Mouse (Mus musculus) CH12.LX (cell line): ENCODE data around the gene Tk1.

Experiments
- CTCF ChIP-seq, 2 experiments: IDR thresholded peaks in 1 of 2; conservative IDR thresholded peaks in 1 of 2; 2 replicates each; pipeline ENCODE4 v1.5.1; 2011 to 2012; ENCODE audit warnings: low read depth in 2 of 2, low read length in 2 of 2, improper control_type of control experiment in 1 of 2, inconsistent platforms in 1 of 2, mild to moderate bottlenecking in 1 of 2, moderate library complexity in 1 of 2
- POLR2A ChIP-seq: IDR thresholded peaks from 2 replicates; pipeline ENCODE4 v1.6.1; 2011; ENCODE audit warnings: low read depth, mild to moderate bottlenecking, improper control_type of control experiment, low read length
- POLR2AphosphoS2 ChIP-seq: IDR thresholded peaks from 2 replicates; pipeline ENCODE4 v1.6.1; 2011; ENCODE audit warnings: low read depth, low read length, improper control_type of control experiment
- SIN3A ChIP-seq: IDR thresholded peaks from 2 replicates; pipeline ENCODE4 v1.6.1; 2012; ENCODE audit warnings: low read length, improper control_type of control experiment, inconsistent platforms
- USF2 ChIP-seq: conservative IDR thresholded peaks from 2 replicates; pipeline ENCODE4 v1.6.1; 2011; ENCODE audit warnings: low read depth, low read length, improper control_type of control experiment

DNA sequence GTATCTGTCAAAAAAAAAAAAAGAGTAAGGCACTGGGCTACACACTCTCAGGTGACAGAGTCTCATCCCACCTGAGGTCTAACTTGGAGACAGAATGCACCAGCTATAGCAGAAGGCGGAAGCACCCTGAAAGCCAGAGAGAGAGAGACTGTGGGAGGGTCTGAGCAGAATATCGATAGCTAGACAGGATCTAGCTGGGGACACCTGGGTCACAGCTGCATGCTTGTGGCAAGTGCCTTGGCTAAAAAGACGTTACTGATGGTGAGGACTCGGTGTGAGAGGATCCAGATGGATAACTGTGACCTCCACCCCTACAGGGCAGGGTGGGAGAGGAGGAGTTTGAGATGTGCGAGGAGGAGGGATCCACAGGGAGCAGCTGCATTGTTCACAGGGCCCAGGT, 28.9 kb downstream of the Tk1 start:
- TF ChIP-seq SIN3A = no peak
- TF ChIP-seq POLR2AphosphoS2 = no peak
- no peak for TF ChIP-seq POLR2A
- TF ChIP-seq USF2 = no peak
- TF ChIP-seq CTCF (conservative IDR thresholded peaks at IDR 0.05 in 1 of 2, IDR thresholded peaks at IDR 0.05 in 1 of 2; ENCODE audit: low read depth in 2 of 2, low read length in 2 of 2) = no peak
